Mouse (Mus musculus) heart, embryonic 16.5 days (tissue): Measurements from ENCODE around the gene Kcnt2. TPM values are rescaled to one million over a fixed set of nuclear protein-coding genes. Genes with fewer than 3 reads are reported as not detected.

ENCODE experiments used
- ATAC-seq: fragments of 200-750 bp; cut with Nextera tagmentation; replicated peaks from 2 replicates; pipeline ENCODE4 v1.8.0; 2017; ENCODE audit warnings: moderate number of reproducible peaks; ENCODE audit not compliant: insufficient read depth, low FRiP score; ENCODE audit errors: extremely low read depth
- H3K27ac ChIP-seq: fragments of 300-500 bp; sonication (generic); 2 replicates; pipeline ENCODE4 v1.5.1; 2014; ENCODE audit warnings: mild to moderate bottlenecking, low read length, control low read depth, moderate library complexity
- H3K27me3 ChIP-seq: fragments of 300-500 bp; sonication (generic); 2 replicates; pipeline ENCODE4 v1.6.1; 2014; ENCODE audit warnings: low read length, mixed read lengths; ENCODE audit not compliant: control insufficient read depth, insufficient read depth
- H3K36me3 ChIP-seq: fragments of 300-500 bp; sonication (generic); 2 replicates; pipeline ENCODE4 v1.6.1; 2014; ENCODE audit not compliant: control insufficient read depth, insufficient read depth
- H3K4me1 ChIP-seq: fragments of 300-500 bp; sonication (generic); 2 replicates; pipeline ENCODE4 v1.6.1; 2014; ENCODE audit warnings: low read length, mixed read lengths; ENCODE audit not compliant: control insufficient read depth, insufficient read depth
- H3K4me2 ChIP-seq: fragments of 300-500 bp; sonication (generic); 2 replicates; pipeline ENCODE4 v1.6.1; 2014; ENCODE audit warnings: low read depth, mild to moderate bottlenecking, control low read depth, low read length
- H3K4me3 ChIP-seq: fragments of 300-500 bp; sonication (generic); 2 replicates; pipeline ENCODE4 v1.5.1; 2014; ENCODE audit warnings: mild to moderate bottlenecking, control low read depth, low read length
- H3K9ac ChIP-seq: fragments of 300-500 bp; sonication (generic); 2 replicates; pipeline ENCODE4 v1.6.1; 2014; ENCODE audit warnings: low read length, control low read depth
- H3K9me3 ChIP-seq: fragments of 300-500 bp; sonication (generic); replicated peaks from 2 replicates; pipeline ENCODE4 v1.6.1; 2016; ENCODE audit warnings: low read length; ENCODE audit not compliant: control insufficient read depth
- WGBS: fragments of 180-500 bp; shearing (Covaris S2); extraction: QIAGEN DNeasy Blood & Tissue Kit; methylation state at CpG from one replicate; pipeline ENCODE4 v1.1.7; 2014; 5-methylcytosine and 5-hydroxymethylcytosine counted together
- polyA plus RNA-seq: library from polyadenylated mRNA; unstranded; fragments of >200 nt; fragmentation: Nextera tagmentation; extraction: Ambion mirVana; gene quantifications from 2 replicates; pipeline ENCODE4 v1.2.1, GENCODE M21; 2015

Kcnt2 gene
- 0.64 and 0.81 TPM in 2 replicates for polyA plus RNA-seq

DNA sequence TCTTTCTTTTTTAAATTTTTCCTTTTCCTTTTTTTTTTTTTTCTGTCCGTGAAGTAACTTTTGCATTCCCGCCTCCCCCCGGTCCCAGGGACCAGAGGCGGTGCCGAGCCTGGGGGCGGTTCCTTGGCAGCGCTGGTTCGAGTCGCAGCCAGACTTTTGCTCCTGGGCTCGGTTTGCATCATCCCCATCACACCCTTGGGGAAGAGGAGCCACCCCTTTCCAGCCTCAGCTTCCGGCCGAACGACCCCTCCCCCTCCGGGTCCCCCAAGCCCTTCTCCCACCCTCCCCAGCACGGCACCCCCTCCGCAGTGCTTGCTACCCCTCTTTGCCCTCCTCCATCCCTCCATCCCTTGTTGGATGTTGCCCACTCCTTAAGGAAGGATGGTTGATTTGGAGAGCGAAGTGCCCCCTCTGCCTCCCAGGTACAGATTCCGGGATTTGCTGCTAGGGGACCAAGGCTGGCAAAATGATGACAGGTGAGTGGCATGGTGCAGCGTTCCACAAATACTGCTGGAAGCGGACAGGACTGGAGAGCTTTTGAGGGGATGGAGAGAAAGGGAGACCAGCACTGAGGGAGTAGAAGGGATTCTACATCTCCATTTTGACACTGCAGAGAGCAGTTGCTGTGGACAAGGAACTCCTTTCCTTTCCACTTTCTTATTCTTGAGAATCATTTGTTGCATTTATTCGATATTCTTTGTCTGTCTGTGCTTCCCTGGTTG is at the start of gene Kcnt2:
Gene Kcnt2, plus strand, starts transcription at position 283 of the 722 bp plus-strand sequence.
- WGBS = 3% methylated on average over 21 of the region's 21 CpGs
- Histone ChIP-seq H3K9me3 (no peaks in the 10 kb centered on the region), H3K4me3 (peak within 1 kb of the TSS; percentile 58), H3K36me3 (no peaks in the 10 kb centered on the region), H3K4me2 (peak within 1 kb of the TSS; percentile 92), H3K27ac (no peak within 1 kb of the TSS), H3K27me3 (no peaks in the 10 kb centered on the region), H3K4me1 (peaks cover 5% of the 10 kb centered on the region), H3K9ac (peak within 1 kb of the TSS; percentile 52)
- 0 out of 2 replicates have a peak, but pooled peaks have one; percentile 33 for ATAC-seq

DNA sequence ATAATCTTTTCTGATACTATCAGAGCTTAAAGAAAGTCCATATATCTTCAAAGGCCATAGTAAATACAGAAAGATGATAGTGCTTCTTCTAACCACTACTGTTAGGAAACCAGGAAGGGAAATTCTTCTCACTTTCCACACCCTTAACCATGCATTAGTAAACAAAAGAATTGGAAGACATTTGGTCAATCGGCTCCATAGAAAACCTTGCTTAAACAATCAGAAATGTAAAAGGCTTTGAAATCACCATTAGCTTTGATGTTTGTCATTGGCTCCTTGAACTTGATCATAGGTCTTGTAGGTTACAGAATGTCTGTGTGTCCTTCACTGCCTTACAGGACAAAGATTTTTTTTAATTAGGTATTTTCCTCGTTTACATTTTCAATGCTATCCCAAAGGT is 40.6 kb upstream of the Kcnt2 start:
- no peak for ATAC-seq
- WGBS = 62% methylated on average over 2 of the region's 2 CpGs

DNA sequence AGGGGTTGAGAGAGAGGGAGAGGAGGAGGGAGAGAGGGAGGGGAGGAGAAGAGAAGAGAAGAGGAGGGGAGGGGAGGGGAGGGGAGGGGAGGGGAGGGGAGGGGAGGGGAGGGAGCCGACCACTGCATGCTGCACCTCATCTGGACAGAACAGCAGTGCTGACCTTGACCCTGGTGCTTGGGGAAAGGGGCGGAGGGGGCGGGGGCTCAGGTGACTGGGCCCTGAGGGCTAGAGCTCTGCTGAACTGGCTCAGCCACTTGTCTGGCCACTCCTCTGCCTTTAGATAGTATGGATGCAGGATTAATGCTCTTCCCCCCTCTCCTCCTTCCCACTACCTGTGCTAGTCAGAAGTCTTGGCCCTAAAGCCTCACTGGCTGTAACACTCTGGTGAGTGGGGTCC is 20.7 kb upstream of the Kcnt2 start:
- Histone ChIP-seq H3K27me3 (no peaks in the 10 kb centered on the region), H3K36me3 (no peaks in the 10 kb centered on the region), H3K9me3 (no peaks in the 10 kb centered on the region), H3K9ac (no peak overlapping the region), H3K4me2 (no peak overlapping the region), H3K4me3 (no peak overlapping the region), H3K27ac (no peak overlapping the region), H3K4me1 (no peaks in the 10 kb centered on the region)
- ATAC-seq = no peak
- 69% methylated on average over 2 of the region's 3 CpGs for WGBS

More for the DNA sequence above, 40.6 kb upstream of the Kcnt2 start:
- Histone ChIP-seq H3K9ac (no peak overlapping the region), H3K27ac (no peak overlapping the region), H3K4me3 (no peak overlapping the region), H3K9me3 (no peaks in the 10 kb centered on the region), H3K4me2 (no peak overlapping the region), H3K36me3 (no peaks in the 10 kb centered on the region), H3K4me1 (no peaks in the 10 kb centered on the region), H3K27me3 (no peaks in the 10 kb centered on the region)

DNA sequence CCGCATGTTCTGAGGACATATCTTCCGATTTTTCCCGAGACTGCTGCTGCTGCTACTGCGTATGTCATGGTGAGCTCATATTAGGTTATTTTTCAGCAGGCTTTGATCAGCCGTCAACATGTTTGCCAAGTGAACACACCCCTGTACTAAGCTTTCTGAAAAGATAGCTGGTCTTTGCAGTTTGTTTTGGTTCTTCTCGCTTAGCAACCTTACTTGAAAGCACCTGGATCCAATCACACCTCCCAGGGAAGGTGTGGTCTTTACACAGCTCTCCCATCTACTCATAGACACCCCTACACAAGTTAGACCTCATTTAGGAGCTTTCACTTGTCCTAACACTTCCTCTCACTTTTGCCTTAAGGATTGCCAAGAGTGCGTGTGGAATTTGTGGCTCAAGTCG is 19.3 kb upstream of the Kcnt2 start:
- H3K27me3 ChIP-seq = no peaks in the 10 kb centered on the region
- ATAC-seq = no peak
- H3K9ac ChIP-seq = no peak overlapping the region
- no peaks in the 10 kb centered on the region for H3K36me3 ChIP-seq
- WGBS = 52% methylated on average over 8 of the region's 8 CpGs
- H3K27ac ChIP-seq = no peak overlapping the region
- H3K9me3 ChIP-seq = no peaks in the 10 kb centered on the region
- no peak overlapping the region for H3K4me3 ChIP-seq
- H3K4me1 ChIP-seq = no peaks in the 10 kb centered on the region
- H3K4me2 ChIP-seq = no peak overlapping the region

DNA sequence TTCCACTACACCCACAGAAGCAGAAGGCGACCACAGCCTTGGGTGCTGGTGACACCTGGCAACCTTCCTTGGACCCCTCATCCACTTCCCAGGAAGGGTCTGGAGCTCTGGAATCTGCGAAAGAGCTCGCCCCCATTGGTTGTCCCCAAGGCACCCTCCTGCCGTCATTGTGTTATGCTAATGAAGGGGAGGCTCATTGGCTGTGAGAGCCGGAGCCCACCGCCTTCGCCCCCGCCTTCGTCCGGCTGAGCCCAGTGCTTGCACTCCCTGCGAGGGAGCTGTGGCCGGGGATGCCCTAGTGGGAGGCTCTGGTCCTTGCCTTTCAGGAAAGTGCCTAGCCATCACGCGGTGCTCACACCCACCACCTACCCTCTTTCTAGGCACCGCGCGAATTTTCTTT is 493 bp upstream of the Kcnt2 start:
- peak; percentile 94 for ATAC-seq
- H3K27ac ChIP-seq = no peak overlapping the region

DNA sequence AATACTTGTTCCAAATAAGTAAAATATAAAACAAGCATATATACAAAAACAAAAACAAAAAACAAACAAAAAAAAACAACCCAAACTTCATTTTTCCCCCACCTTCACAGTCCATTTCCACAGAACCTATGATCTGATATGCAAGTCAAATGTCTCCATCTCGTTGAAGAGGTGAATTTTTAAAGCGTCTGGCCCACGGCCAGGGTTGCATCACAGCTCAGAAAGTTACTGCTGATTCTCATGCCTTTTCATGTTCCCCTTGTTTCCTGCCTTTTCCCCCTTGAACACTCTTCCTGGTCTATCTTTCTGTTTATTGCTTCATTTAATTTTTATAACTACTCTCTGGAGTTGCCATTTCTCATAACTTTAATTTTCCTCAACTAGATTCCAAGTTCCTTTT is 18.7 kb downstream of the Kcnt2 start:
- Histone ChIP-seq H3K4me1 (peaks cover 3% of the 10 kb centered on the region; the same call in 1 of the 2 replicates), H3K9ac (no peak overlapping the region), H3K9me3 (no peaks in the 10 kb centered on the region), H3K36me3 (no peaks in the 10 kb centered on the region), H3K27ac (no peak overlapping the region), H3K27me3 (no peaks in the 10 kb centered on the region), H3K4me3 (no peak overlapping the region), H3K4me2 (no peak overlapping the region)
- ATAC-seq = no peak
- WGBS = 60% methylated on average over 3 of the region's 3 CpGs

More for the DNA sequence above, 493 bp upstream of the Kcnt2 start:
- no peaks in the 10 kb centered on the region for H3K27me3 ChIP-seq
- H3K36me3 ChIP-seq = no peaks in the 10 kb centered on the region
- H3K9ac ChIP-seq = no peak overlapping the region; the same call in 1 of the 2 replicates
- under 1% methylated on average over 17 of the region's 17 CpGs for WGBS
- H3K4me3 ChIP-seq = peak overlapping the region; percentile 58
- no peaks in the 10 kb centered on the region for H3K9me3 ChIP-seq
- H3K4me1 ChIP-seq = peaks cover 5% of the 10 kb centered on the region
- H3K4me2 ChIP-seq = peak overlapping the region; percentile 92

DNA sequence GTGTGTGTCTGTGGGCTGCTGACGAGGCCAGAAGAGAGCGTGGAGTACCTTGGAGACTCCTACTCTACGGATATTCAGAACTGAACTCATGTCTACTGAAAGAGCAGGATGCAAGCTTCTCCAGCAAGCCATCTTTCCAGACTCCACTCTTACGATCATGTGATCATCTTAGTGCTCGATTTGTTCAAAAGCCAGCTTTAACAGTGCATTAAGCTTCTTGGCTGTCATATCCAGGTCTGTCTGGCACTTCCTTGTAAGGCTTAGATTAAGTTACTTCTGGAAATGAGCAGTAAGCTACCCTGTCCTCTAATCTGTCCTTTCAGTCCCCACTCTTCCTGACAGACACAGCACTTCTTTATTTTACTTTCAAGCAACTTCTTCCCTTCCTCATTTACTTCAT is 20.1 kb downstream of the Kcnt2 start:
- H3K9ac ChIP-seq = no peak overlapping the region
- WGBS = 57% methylated on average over 5 of the region's 5 CpGs
- no peak for ATAC-seq
- H3K27me3 ChIP-seq = no peaks in the 10 kb centered on the region
- H3K4me2 ChIP-seq = no peak overlapping the region
- H3K27ac ChIP-seq = peak overlapping the region; percentile 27; the same call in 1 of the 2 replicates
- H3K4me3 ChIP-seq = no peak overlapping the region
- peaks cover 3% of the 10 kb centered on the region; the same call in 1 of the 2 replicates for H3K4me1 ChIP-seq
- H3K36me3 ChIP-seq = no peaks in the 10 kb centered on the region
- H3K9me3 ChIP-seq = no peaks in the 10 kb centered on the region

DNA sequence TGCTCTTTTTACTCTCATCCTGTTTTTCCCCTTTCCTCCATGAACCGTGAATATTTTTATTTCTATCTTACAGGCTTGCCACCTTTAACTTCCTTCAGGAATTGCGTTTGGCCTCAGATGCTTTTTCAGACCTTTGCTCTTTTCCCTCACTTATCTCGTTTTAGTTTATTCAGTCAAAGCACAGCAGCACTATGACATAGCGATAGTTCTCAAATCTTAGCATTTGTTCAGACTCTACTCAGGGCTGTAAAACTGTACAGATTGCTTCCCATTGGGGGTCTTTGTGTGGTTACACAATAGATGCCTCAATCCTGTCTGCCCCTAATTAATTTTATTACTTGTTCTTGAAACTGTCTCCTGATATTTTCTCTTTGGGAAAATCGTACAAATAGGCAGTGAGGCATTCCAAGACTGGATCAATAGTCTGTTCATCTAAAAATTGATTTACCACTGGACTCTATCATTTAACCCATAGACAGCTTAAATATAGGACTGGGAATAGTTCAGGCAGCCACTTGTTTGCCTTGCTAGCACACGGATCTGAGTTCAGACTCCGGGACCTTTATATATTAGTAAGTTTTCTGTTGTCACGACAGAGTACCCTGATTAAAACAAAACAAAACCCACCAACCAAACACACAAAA is 20.8 kb downstream of the Kcnt2 start:
- Histone ChIP-seq H3K4me1 (peaks cover 3% of the 10 kb centered on the region; the same call in 1 of the 2 replicates), H3K9ac (no peak overlapping the region), H3K27ac (no peak overlapping the region), H3K36me3 (no peaks in the 10 kb centered on the region), H3K4me2 (no peak overlapping the region), H3K9me3 (no peaks in the 10 kb centered on the region), H3K4me3 (no peak overlapping the region), H3K27me3 (no peaks in the 10 kb centered on the region)
- no peak for ATAC-seq
- 56% methylated on average over 8 of the region's 8 CpGs for WGBS

DNA sequence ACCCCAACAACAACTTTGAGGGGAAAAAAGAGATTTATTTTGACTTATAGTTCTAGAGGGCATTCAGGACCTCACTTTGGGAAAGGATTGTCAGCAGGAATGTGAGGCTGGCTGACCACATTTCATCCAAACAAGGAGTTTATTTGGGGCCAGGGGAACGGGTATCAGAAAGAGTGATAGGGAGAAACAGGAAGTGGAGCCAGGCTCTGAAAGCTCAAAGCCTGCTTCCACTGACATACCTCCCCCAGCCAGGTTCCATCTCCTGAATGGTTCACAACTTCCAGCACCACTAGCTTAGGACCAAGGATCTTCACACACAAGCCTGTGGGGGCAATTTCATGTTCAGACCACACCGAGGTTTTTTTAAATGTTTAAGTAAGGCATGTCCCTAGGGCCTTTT is 21.3 kb downstream of the Kcnt2 start:
- Histone ChIP-seq H3K4me2 (no peak overlapping the region), H3K9me3 (no peaks in the 10 kb centered on the region), H3K27me3 (no peaks in the 10 kb centered on the region), H3K27ac (no peak overlapping the region), H3K4me3 (no peak overlapping the region), H3K36me3 (no peaks in the 10 kb centered on the region), H3K9ac (no peak overlapping the region), H3K4me1 (peaks cover 3% of the 10 kb centered on the region; the same call in 1 of the 2 replicates)
- ATAC-seq = no peak
- 27% methylated on average over 2 of the region's 2 CpGs for WGBS
